20 mouse cellular contexts compared by ENCODE assay signal in genomic region chr1:38553090-38553489, GRCm38 (mm10).
DNase-seq lines count a peak whose midpoint lies in the region; ATAC-seq and TF ChIP-seq lines count a peak whose summit lies in the region.
"Had no signal": no experiment of that assay in that cellular context is flagged by ENCODE, and none has a peak within 500 bp of the region (broad histone marks: within the 10 kb centered on the region; RNA-seq: fewer than 3 reads in every experiment).

No protein-coding gene starts in this region.

- no peak overlapping the region for H3K9ac ChIP-seq in hindbrain, postnatal 0 days (replicated peaks; ENCODE audit: low read length)
- no peak overlapping the region for H3K9ac ChIP-seq in hindbrain, embryonic 14.5 days
- H3K9ac ChIP-seq: stomach, embryonic 15.5 days had no signal

- H3K36me3 ChIP-seq in hindbrain, postnatal 0 days (ENCODE audit: insufficient read depth, low read length) = no peaks in the 10 kb centered on the region
- H3K36me3 ChIP-seq in hindbrain, embryonic 14.5 days (replicated peaks; ENCODE audit: control insufficient read depth, insufficient read depth) = no peaks in the 10 kb centered on the region
- H3K36me3 ChIP-seq: G1E; midbrain, embryonic 10.5 days; stomach, embryonic 15.5 days had no signal

- peak; percentile 61 for ATAC-seq in hindbrain, postnatal 0 days
- no peak for ATAC-seq in hindbrain, embryonic 14.5 days (ENCODE audit: low FRiP score)
- ATAC-seq: CD4-positive, CD25-positive, alpha-beta regulatory T cell, adult 4 months had no signal

- no peak overlapping the region for H3K4me3 ChIP-seq in hindbrain, postnatal 0 days (ENCODE audit: low read length)
- no peak overlapping the region for H3K4me3 ChIP-seq in hindbrain, embryonic 14.5 days (replicated peaks; ENCODE audit: low read length)
- H3K4me3 ChIP-seq: heart, adult 2 months; midbrain, embryonic 10.5 days; stomach, embryonic 15.5 days had no signal

- no peak for TF ChIP-seq CTCF in hindbrain, postnatal 0 days (IDR thresholded peaks at IDR 0.05; ENCODE audit: low read depth)

- no peaks in the 10 kb centered on the region for H3K4me1 ChIP-seq in hindbrain, postnatal 0 days (ENCODE audit: insufficient read depth, low read length)
- H3K4me1 ChIP-seq in hindbrain, embryonic 14.5 days (replicated peaks; ENCODE audit: control insufficient read depth, insufficient read depth, low read length) = peaks cover 10% of the 10 kb centered on the region
- H3K4me1 ChIP-seq: stomach, embryonic 15.5 days had no signal

- H3K27me3 ChIP-seq in hindbrain, postnatal 0 days (ENCODE audit: insufficient read depth, low read length) = no peaks in the 10 kb centered on the region
- no peaks in the 10 kb centered on the region for H3K27me3 ChIP-seq in hindbrain, embryonic 14.5 days (ENCODE audit: control insufficient read depth, insufficient read depth, low read length)
- H3K27me3 ChIP-seq: stomach, embryonic 15.5 days had no signal

- DNase-seq in hindbrain, postnatal 0 days (ENCODE audit: low spot score) = no peak
- DNase-seq in hindbrain, embryonic 14.5 days (ENCODE audit: low spot score) = no peak
- peak; percentile 26 for DNase-seq in retina, postnatal 1 day
- no peak for DNase-seq in retina, embryonic 14.5 days (ENCODE audit: low spot score)
- DNase-seq in cerebellum, adult 9-10 months = peak; percentile 84
- no peak for DNase-seq in gastrocnemius, postnatal 10 days
- DNase-seq in MN1 (ENCODE audit: low spot score) = no peak
- DNase-seq: gastrocnemius, postnatal 14 days; heart, adult 2 months; kidney, adult 9 months; kidney, postnatal 36 days; layer of hippocampus, adult 9-11 months; lung, adult 18-20 months; lung, postnatal 4 days; spleen, adult 18-20 months; thymus, postnatal 14 days had no signal

- H3K9me3 ChIP-seq in hindbrain, postnatal 0 days (ENCODE audit: low read length) = no peaks in the 10 kb centered on the region
- H3K9me3 ChIP-seq in hindbrain, embryonic 14.5 days (ENCODE audit: control insufficient read depth, low read length) = no peaks in the 10 kb centered on the region
- H3K9me3 ChIP-seq: G1E; midbrain, embryonic 10.5 days; stomach, embryonic 15.5 days had no signal

- 41% methylated on average over 6 of the region's 6 CpGs for WGBS in hindbrain, postnatal 0 days
- WGBS in hindbrain, embryonic 14.5 days = 50% methylated on average over 6 of the region's 6 CpGs

- H3K4me2 ChIP-seq in hindbrain, postnatal 0 days (ENCODE audit: low read depth, low read length) = no peak overlapping the region
- H3K4me2 ChIP-seq in hindbrain, embryonic 14.5 days (replicated peaks) = no peak overlapping the region
- H3K4me2 ChIP-seq: stomach, embryonic 15.5 days had no signal

- H3K27ac ChIP-seq in hindbrain, postnatal 0 days = no peak overlapping the region
- no peak overlapping the region for H3K27ac ChIP-seq in hindbrain, embryonic 14.5 days
- H3K27ac ChIP-seq: heart, adult 2 months; midbrain, embryonic 10.5 days; stomach, embryonic 15.5 days had no signal

Comparison
In these comparisons a context has a peak if more than half of its experiments do, and no peak if none do; other contexts are left out.
1. DNase-seq: peak in retina, postnatal 1 day (single experiment) and cerebellum, adult 9-10 months (single experiment); none in hindbrain, postnatal 0 days (single experiment), hindbrain, embryonic 14.5 days (single experiment), retina, embryonic 14.5 days (single experiment), gastrocnemius, postnatal 10 days (single experiment) and MN1 (single experiment).